In genomic region chr2:131617916-131618315, GRCm38 (mm10) we compare ENCODE assay signal across 21 mouse cellular contexts. TPM values are rescaled to one million over a fixed set of nuclear protein-coding genes. Genes with fewer than 3 reads are reported as not detected.
"Had no signal": no experiment of that assay in that cellular context is flagged by ENCODE, and none has a peak within 500 bp of the region (broad histone marks: within the 10 kb centered on the region; RNA-seq: fewer than 3 reads in every experiment).

No protein-coding gene starts in this region.

- H3K4me2 ChIP-seq: liver, embryonic 15.5 days; lung, embryonic 15.5 days; midbrain, embryonic 11.5 days; neural tube, embryonic 12.5 days; stomach, embryonic 15.5 days had no signal

- DNase-seq: liver, postnatal 0 days; lung, adult 2 months; lung, postnatal 14 days; lung, postnatal 36 days; midbrain, embryonic 14.5 days; right cerebral cortex, postnatal 14 days; thymus, postnatal 14 days; thymus, postnatal 36 days had no signal

- H3K9me3 ChIP-seq: liver, embryonic 15.5 days; lung, embryonic 15.5 days; megakaryocyte, embryonic 14.5 days; neural tube, embryonic 12.5 days; stomach, embryonic 15.5 days had no signal

- H3K4me1 ChIP-seq: liver, embryonic 15.5 days; lung, embryonic 15.5 days; megakaryocyte, embryonic 14.5 days; neural tube, embryonic 12.5 days; stomach, embryonic 15.5 days had no signal

- H3K36me3 ChIP-seq: liver, embryonic 15.5 days; lung, embryonic 15.5 days; neural tube, embryonic 12.5 days; stomach, embryonic 15.5 days had no signal

- H3K4me3 ChIP-seq: liver, embryonic 15.5 days; lung, embryonic 15.5 days; megakaryocyte, embryonic 14.5 days; neural tube, embryonic 12.5 days; stomach, embryonic 15.5 days had no signal

- ATAC-seq: liver, postnatal 0 days; lung, postnatal 0 days; midbrain, embryonic 16.5 days had no signal

- H3K9ac ChIP-seq: liver, embryonic 15.5 days; liver, postnatal 0 days; lung, embryonic 15.5 days; neural tube, embryonic 12.5 days; stomach, embryonic 15.5 days had no signal

- H3K27ac ChIP-seq: liver, embryonic 15.5 days; lung, embryonic 15.5 days; macrophage; neural tube, embryonic 12.5 days; stomach, embryonic 15.5 days; stomach, postnatal 0 days had no signal

- H3K27me3 ChIP-seq: liver, embryonic 15.5 days; lung, embryonic 15.5 days; neural tube, embryonic 12.5 days; stomach, embryonic 15.5 days had no signal

RNA-seq across cellular contexts. Expression of gene Adra1d, which starts 55.8 kb away (rescaled TPM):
- total RNA-seq: megakaryocyte progenitor cell, adult 5-6 weeks; monocyte, adult 5-6 weeks; neutrophil, adult 5-6 weeks had no signal
- polyA plus RNA-seq: macrophage; midbrain, embryonic 14.5 days; midbrain, embryonic 16.5 days had no signal
